Mouse (Mus musculus): ENCODE data around the gene Olfm1. TPM values are rescaled to one million over a fixed set of nuclear protein-coding genes. Genes with fewer than 3 reads are reported as not detected.

Gene Olfm1
- total and polyA plus RNA-seq, 3 experiments = 22.2 to 51.0 TPM; not detected in 1

DNA sequence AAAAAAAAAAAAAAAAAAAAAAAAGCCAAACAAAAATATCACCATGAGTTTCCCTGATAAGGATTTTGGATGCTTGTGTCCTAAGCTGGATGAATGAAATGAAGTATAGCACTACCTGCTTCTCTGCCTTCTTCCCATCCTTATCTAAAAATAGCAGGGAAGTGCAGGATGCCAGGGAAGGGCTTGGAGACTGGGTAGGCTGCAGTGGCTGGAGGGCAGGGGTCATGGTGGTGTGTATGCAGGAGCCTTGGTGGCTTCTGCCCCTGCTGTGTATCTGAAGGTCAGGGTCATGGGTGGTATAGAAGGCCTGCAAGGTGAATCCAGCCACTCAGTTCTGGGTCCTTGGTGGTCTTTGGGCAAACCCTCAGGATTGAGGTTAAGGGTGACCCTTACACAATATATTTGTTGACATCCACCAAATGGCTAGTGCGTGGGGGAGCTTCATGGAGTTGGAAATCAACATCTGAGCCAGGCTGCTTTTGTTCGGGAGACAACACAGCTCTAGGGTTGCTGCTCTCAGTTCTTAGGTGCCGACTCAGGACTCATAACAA, 14.5 kb downstream of the Olfm1 start:
- Histone ChIP-seq H3K4me1 (ENCODE audit: control insufficient read depth in 1 of 2, insufficient read depth in 2 of 2, low read length in 2 of 2) (peaks cover 3 to 6% of the 10 kb centered on the region in 2 experiments; a peak in 2 of 4 replicates), H3K36me3 (ENCODE audit: control insufficient read depth in 1 of 2, insufficient read depth in 2 of 2, low read length in 2 of 2) (no peaks in the 10 kb centered on the region; a peak in 1 of 4 replicates), H3K27ac (ENCODE audit: control insufficient read depth, low read depth, low read length) (no peak overlapping the region), H3K27me3 (ENCODE audit: control insufficient read depth in 1 of 2, insufficient read depth in 2 of 2, low read length in 2 of 2) (no peaks in the 10 kb centered on the region), H3K9ac (ENCODE audit: control insufficient read depth, low read depth, low read length, poor library complexity, severe bottlenecking) (no peak overlapping the region), H3K79me2 (ENCODE audit: control insufficient read depth, insufficient read depth, low read length, poor library complexity) (peaks cover 7% of the 10 kb centered on the region), H3K4me3 (ENCODE audit: control insufficient read depth in 1 of 2, insufficient read depth in 1 of 2, low read depth in 2 of 2, low read length in 2 of 2) (no peak overlapping the region), H3K9me3 (replicated peaks; ENCODE audit: insufficient read depth, low read length) (no peaks in the 10 kb centered on the region)
- TF ChIP-seq ZNF384 (IDR thresholded peaks at IDR 0.05; ENCODE audit: low read depth, low read length) = peak; percentile 75
- no peak for TF ChIP-seq BHLHE40 (IDR thresholded peaks at IDR 0.05; ENCODE audit: borderline replicate concordance, low read depth, low read length)
- no peak for DNase-seq (ENCODE audit: low read depth, low spot score)

DNA sequence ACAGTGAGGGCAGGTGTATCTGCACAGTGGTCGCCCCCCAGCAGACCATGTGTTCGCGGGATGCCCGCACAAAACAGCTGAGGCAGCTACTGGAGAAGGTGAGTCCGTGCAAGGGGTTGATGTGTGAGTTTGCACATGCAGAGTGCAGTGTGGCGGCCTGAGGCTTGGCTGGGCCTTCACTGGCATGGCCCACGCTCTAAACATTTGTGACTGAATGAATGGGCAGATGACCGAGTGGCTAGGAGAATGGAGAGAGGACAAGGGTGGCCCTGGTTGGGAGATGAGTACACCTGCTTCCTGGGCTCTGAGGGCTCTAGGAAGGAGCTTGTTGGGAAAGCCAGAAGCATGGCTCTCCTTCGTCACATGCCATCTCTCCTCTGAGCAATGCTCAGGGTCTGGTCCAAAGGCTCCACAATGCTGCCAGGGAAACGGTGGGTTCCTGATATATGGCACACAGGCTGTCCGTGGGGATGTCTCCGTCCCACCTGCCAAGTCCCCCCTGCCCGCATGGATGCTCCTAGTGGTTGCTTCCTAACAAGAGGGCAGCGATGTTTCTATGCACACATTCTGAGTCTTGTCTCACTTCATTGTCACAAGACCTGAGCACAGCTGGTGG, 15.4 kb downstream of the Olfm1 start:
- no peak for TF ChIP-seq MYB (IDR thresholded peaks at IDR 0.05; ENCODE audit: low read depth, low read length)
- no peak for TF ChIP-seq CHD2 (IDR thresholded peaks at IDR 0.05; ENCODE audit: low read length)
- no peak for TF ChIP-seq ZKSCAN1 (IDR thresholded peaks at IDR 0.05; ENCODE audit: low read depth, low read length)
- no peak for TF ChIP-seq JUND (IDR thresholded peaks at IDR 0.05; ENCODE audit: low read depth, low read length)
- TF ChIP-seq GABPA (IDR thresholded peaks at IDR 0.05; ENCODE audit: low read depth, low read length) = no peak
- no peak for TF ChIP-seq MYC (IDR thresholded peaks at IDR 0.05; ENCODE audit: low read depth, low read length)
- no peak for TF ChIP-seq GATA1 (IDR thresholded peaks at IDR 0.05; ENCODE audit: low read depth, low read length)
- TF ChIP-seq UBTF (IDR thresholded peaks at IDR 0.05; ENCODE audit: borderline replicate concordance, insufficient read depth, low read depth, low read length) = no peak
- no peak for TF ChIP-seq ZNF384 (IDR thresholded peaks at IDR 0.05; ENCODE audit: low read depth, low read length)
- no peak for TF ChIP-seq NELFE (IDR thresholded peaks at IDR 0.05; ENCODE audit: low read depth, low read length)
- TF ChIP-seq E2F4 (IDR thresholded peaks at IDR 0.05; ENCODE audit: borderline replicate concordance, low read depth, low read length) = no peak
- no peak for TF ChIP-seq KAT2A (conservative IDR thresholded peaks at IDR 0.05; ENCODE audit: low read depth, low read length)
- TF ChIP-seq RAD21 (IDR thresholded peaks at IDR 0.05; ENCODE audit: low read depth, low read length) = no peak
- no peak for TF ChIP-seq SMC3 (IDR thresholded peaks at IDR 0.05; ENCODE audit: low read depth, low read length)
- no peak for TF ChIP-seq MEF2A (IDR thresholded peaks at IDR 0.05; ENCODE audit: extremely low read depth, insufficient replicate concordance, low read depth, low read length, poor library complexity, severe bottlenecking)
- TF ChIP-seq USF1 (IDR thresholded peaks at IDR 0.05; ENCODE audit: low read depth, low read length) = no peak
- TF ChIP-seq CHD1 (IDR thresholded peaks at IDR 0.05; ENCODE audit: low read depth, low read length) = no peak
- TF ChIP-seq SIN3A (IDR thresholded peaks at IDR 0.05; ENCODE audit: low read length) = no peak
- TF ChIP-seq CTCF (IDR thresholded peaks at IDR 0.05 in 2 of 3, conservative IDR thresholded peaks at IDR 0.05 in 1 of 3; ENCODE audit: control insufficient read depth in 1 of 3, insufficient read depth in 1 of 3, low read depth in 2 of 3, low read length in 3 of 3, poor library complexity in 1 of 3, severe bottlenecking in 1 of 3) = no peak
- peaks cover 7% of the 10 kb centered on the region for H3K79me2 ChIP-seq (ENCODE audit: control insufficient read depth, insufficient read depth, low read length, poor library complexity)
- H3K36me3 ChIP-seq (ENCODE audit: control insufficient read depth in 1 of 2, insufficient read depth in 2 of 2, low read length in 2 of 2) = no peaks in the 10 kb centered on the region; a peak in 1 of 4 replicates
- no peak overlapping the region for H3K27ac ChIP-seq (ENCODE audit: control insufficient read depth, low read depth, low read length)
- H3K9ac ChIP-seq (ENCODE audit: control insufficient read depth, low read depth, low read length, poor library complexity, severe bottlenecking) = no peak overlapping the region
- DNase-seq (ENCODE audit: low read depth, low spot score) = no peak
- peaks cover 3 to 6% of the 10 kb centered on the region in 2 experiments; a peak in 2 of 4 replicates for H3K4me1 ChIP-seq (ENCODE audit: control insufficient read depth in 1 of 2, insufficient read depth in 2 of 2, low read length in 2 of 2)
- no peaks in the 10 kb centered on the region for H3K9me3 ChIP-seq (replicated peaks; ENCODE audit: insufficient read depth, low read length)
- no peak overlapping the region for H3K4me3 ChIP-seq (ENCODE audit: control insufficient read depth in 1 of 2, insufficient read depth in 1 of 2, low read depth in 2 of 2, low read length in 2 of 2)
- H3K27me3 ChIP-seq (ENCODE audit: control insufficient read depth in 1 of 2, insufficient read depth in 2 of 2, low read length in 2 of 2) = no peaks in the 10 kb centered on the region
